Mouse (Mus musculus): ENCODE measurements at regions not wholly inside any gene's neighbourhood (a gene's known extent, or its start where the extent isn't known, plus 50 kb on each side); places are given as distances from the start of the nearest gene placed in this dataset.

DNA sequence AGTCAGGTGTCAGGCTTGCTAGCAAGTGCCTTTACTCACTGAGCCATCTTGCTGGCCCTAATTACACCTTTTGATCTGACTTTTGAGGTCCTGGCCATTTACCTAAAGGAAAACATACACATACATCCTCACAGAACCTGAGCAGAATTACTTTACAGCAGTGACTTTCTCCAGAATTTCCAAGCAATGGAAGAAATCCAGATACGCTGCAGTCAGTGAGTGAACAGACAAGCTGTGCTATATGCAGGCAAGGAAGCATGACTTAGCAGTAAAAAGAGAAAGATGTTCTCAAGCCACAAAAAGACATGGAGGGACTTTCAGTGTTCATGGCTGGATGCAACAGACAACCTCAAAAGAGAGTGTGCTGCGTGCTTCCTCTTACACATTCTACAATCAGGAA, 169.1 kb downstream of the Efnb2 start:
- no peak for TF ChIP-seq ZNF384 (IDR thresholded peaks at IDR 0.05; ENCODE audit: low read depth, low read length)
- no peak for TF ChIP-seq ZC3H11A (IDR thresholded peaks at IDR 0.05; ENCODE audit: borderline replicate concordance, low read depth, low read length)
- no peak for TF ChIP-seq HCFC1 (IDR thresholded peaks at IDR 0.05; ENCODE audit: borderline replicate concordance, insufficient read depth, low read length)
- TF ChIP-seq MAFK (IDR thresholded peaks at IDR 0.05; ENCODE audit: insufficient read depth, low read depth, low read length) = no peak

All from ES-E14 (cell line).